Mouse (Mus musculus) right cerebral cortex, postnatal 14 days (tissue): ENCODE data around the gene Cxcl17.

Experiments
- DNase-seq: peaks from one replicate; pipeline ENCODE4 v3.0.0; 2022

Gene Cxcl17

DNA sequence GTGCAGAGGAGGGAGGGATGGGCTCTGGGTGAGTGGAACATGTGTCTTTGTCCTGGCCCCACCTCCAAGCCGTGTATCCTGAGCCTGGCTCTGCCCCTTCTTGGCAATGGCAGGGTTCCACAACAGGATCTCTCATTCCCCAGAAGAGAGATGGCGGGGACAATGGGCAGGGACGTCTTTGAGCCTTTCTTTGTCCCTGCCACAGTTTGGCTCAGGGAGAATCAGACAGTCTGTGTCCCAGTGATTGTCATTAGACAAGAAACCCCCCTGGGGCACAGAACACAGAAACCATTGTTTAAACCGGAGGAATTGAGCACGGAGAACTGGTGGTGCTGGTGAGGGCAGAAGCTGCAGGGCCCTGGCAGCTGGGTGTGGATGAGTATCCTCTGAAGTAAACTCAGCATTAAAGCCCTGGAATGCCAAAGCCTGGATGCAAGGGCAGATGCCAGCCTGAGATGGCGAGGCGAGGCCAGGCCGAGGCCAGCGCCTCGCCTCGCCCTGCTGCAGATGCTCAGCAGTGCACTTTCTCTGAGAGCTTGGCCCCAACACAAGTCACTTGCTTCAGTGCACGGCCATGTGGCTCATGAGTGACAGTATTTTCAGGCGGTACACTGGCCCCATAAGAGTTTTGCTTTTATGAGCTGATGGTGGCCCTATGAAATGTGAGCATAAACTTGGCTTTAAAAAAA, 46.6 kb downstream of the Cxcl17 start:
- no peak for DNase-seq

DNA sequence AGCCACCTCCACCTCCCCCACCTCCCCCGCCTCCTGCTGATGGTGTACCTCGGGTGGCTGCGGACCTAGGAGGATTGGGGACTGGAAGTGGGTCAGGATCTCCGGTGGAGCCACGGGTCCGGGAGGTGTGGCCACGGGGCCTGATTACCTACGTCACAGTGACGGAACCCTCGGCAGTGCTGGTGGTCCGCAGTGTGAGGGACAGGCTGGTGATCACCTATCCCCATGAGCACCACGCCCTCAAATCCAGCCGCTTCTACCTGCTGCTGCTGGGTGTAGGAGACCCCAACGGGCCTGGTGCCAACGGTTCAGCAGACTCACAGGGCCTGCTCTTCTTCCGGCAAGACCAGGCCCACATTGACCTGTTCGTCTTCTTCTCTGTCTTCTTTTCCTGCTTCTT, 49.1 kb downstream of the Cxcl17 start:
- DNase-seq = no peak

DNA sequence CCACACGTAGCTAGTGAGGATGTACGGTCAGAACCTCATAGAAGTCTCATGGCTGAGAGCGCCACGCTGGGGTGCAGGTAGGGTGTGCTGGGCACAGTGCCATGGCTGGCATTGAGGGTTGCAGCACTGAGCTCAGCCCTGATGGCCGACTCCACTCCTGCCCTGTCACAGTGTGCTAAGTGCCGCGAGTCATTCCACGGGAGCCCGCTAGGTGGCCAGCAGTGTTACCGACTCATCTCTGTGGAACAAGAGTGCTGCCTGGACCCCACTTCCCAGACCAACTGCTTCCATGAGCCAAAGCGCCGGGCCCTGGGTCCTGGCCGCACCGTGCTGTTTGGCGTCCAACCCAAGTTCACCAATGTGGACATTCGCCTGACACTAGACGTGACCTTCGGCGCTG, 49.5 kb downstream of the Cxcl17 start:
- DNase-seq = no peak

DNA sequence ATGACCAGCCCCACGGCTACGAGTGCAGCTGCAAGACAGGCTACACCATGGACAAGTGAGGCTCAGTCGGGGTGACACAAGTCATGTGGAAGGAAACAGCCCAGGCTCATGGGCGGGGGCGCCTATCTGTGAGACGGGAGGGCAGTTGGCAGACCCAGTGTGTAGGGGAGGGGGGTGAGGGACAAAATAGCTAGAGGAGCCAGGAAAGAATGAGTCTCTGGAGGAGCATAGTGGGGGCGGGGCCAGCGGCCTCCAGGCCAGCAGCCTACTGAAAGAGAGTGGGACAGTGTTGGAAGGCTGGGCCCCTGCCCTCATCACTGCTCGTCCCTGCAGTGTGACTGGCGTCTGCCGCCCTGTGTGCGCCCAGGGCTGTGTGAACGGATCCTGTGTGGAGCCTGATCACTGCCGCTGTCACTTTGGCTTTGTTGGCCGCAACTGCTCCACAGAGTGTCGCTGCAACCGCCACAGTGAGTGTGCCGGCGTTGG, 53.9 kb downstream of the Cxcl17 start:
- no peak for DNase-seq
